Mouse (Mus musculus) heart, embryonic 11.5 days (tissue): ENCODE data around the gene Mapkapk3. TPM values are rescaled to one million over a fixed set of nuclear protein-coding genes. Genes with fewer than 3 reads are reported as not detected.
A peak's percentile ranks its signal among the peaks of the same experiment; 100 is the strongest.

Experiments used
- ATAC-seq: fragments of 200-750 bp; cut with Nextera tagmentation; replicated peaks from 2 replicates; pipeline ENCODE4 v1.8.0; 2017; ENCODE audit warnings: moderate library complexity; ENCODE audit not compliant: insufficient number of reproducible peaks, low FRiP score, low TSS enrichment
- H3K27ac ChIP-seq: fragments of 300-500 bp; sonication (generic); 2 replicates; pipeline ENCODE4 v1.5.1; 2014; ENCODE audit warnings: mild to moderate bottlenecking, low read depth, low read length
- H3K27me3 ChIP-seq: fragments of 300-500 bp; sonication (generic); 2 replicates; pipeline ENCODE4 v1.6.1; 2014; ENCODE audit warnings: mild to moderate bottlenecking, low read length, mixed read lengths; ENCODE audit not compliant: control insufficient read depth, insufficient read depth
- H3K36me3 ChIP-seq: fragments of 300-500 bp; sonication (generic); 2 replicates; pipeline ENCODE4 v1.6.1; 2014; ENCODE audit warnings: mild to moderate bottlenecking, low read length, moderate library complexity, mixed read lengths; ENCODE audit not compliant: control insufficient read depth, insufficient read depth
- H3K4me1 ChIP-seq: fragments of 300-500 bp; sonication (generic); 2 replicates; pipeline ENCODE4 v1.6.1; 2014; ENCODE audit warnings: low read length; ENCODE audit not compliant: control insufficient read depth, insufficient read depth
- H3K4me2 ChIP-seq: fragments of 300-500 bp; sonication (generic); 2 replicates; pipeline ENCODE4 v1.6.1; 2014; ENCODE audit warnings: mild to moderate bottlenecking, moderate library complexity
- H3K4me3 ChIP-seq: fragments of 300-500 bp; sonication (generic); 2 replicates; pipeline ENCODE4 v1.5.1; 2014; ENCODE audit warnings: low read depth, low read length
- H3K9ac ChIP-seq: fragments of 300-500 bp; sonication (generic); 2 replicates; pipeline ENCODE4 v1.6.1; 2014; ENCODE audit warnings: mild to moderate bottlenecking, low read depth, low read length, moderate library complexity
- H3K9me3 ChIP-seq: fragments of 300-500 bp; sonication (generic); replicated peaks from 2 replicates; pipeline ENCODE4 v1.6.1; 2016; ENCODE audit warnings: low read length; ENCODE audit not compliant: control insufficient read depth
- WGBS: fragments of 180-500 bp; shearing (Covaris S2); extraction: QIAGEN DNeasy Blood & Tissue Kit; methylation state at CpG from one replicate; pipeline ENCODE4 v1.1.7; 2014; ENCODE audit not compliant: insufficient replicate concordance; 5-methylcytosine and 5-hydroxymethylcytosine counted together
- polyA plus RNA-seq: library from polyadenylated mRNA; unstranded; fragments of >200 nt; fragmentation: Nextera tagmentation; extraction: Ambion mirVana; gene quantifications from 2 replicates; pipeline ENCODE4 v1.2.1, GENCODE M21; 2014

Gene Mapkapk3
- polyA plus RNA-seq, 1 experiment from 2014 or later, result 5.8 TPM

DNA sequence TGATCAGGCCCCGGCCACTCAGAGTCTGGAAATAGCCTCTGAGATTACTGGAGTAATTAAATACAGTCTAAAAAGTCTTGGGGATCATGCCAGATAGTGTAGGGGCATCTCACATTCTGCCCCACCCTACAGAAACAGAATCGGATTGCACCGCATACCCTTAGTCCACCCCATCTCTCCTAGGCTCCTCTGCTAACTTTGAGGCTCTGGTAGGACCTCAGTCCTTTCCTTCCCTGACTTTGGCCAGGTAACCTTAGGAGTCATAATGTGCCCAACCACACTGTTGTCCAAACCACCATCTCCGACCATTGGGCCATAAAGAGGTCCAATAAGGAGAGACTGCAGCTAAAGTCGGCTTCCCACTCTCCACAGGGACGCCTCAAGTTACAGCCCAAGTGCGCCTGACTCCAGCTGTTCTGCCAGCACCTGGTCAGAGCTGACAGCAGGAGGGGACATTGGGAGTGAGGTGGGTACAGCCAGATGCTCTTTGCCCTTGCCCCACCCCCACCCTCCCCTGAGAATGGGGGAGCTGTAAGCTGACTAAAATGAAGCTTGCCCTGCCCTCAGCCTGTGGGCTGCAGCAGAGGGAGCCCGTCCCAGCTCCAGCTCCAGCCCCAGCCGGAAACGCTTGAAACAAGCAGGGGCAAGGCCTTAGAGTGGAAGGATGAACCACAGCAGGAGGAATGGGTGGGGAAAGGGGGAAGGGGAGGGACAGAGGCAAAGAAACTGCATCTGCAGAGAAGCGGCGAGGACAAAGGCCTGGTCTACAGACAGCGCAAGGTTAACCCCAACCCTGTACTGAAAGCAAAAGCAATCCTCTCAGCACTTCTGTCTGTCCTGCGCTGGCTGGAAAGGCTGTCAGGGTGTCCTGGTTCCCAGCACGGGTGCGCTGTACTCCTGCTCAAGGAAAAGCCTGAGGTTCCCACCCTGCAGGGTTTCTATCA is 10.0 kb downstream of the Mapkapk3 start:
- WGBS, result 18% methylated on average over 16 of the region's 16 CpGs
- Histone ChIP-seq H3K4me3 (no peak overlapping the region), H3K4me2 (peak overlapping the region; percentile 49), H3K9me3 (no peaks in the 10 kb centered on the region), H3K9ac (peak overlapping the region; percentile 52; the same call in 1 of the 2 replicates), H3K4me1 (peaks cover 16% of the 10 kb centered on the region), H3K27ac (no peak overlapping the region; the same call in 1 of the 2 replicates), H3K36me3 (no peaks in the 10 kb centered on the region), H3K27me3 (no peaks in the 10 kb centered on the region; the same call in 1 of the 2 replicates)
- peak; percentile 35; the same call in 1 of the 2 replicates for ATAC-seq

DNA sequence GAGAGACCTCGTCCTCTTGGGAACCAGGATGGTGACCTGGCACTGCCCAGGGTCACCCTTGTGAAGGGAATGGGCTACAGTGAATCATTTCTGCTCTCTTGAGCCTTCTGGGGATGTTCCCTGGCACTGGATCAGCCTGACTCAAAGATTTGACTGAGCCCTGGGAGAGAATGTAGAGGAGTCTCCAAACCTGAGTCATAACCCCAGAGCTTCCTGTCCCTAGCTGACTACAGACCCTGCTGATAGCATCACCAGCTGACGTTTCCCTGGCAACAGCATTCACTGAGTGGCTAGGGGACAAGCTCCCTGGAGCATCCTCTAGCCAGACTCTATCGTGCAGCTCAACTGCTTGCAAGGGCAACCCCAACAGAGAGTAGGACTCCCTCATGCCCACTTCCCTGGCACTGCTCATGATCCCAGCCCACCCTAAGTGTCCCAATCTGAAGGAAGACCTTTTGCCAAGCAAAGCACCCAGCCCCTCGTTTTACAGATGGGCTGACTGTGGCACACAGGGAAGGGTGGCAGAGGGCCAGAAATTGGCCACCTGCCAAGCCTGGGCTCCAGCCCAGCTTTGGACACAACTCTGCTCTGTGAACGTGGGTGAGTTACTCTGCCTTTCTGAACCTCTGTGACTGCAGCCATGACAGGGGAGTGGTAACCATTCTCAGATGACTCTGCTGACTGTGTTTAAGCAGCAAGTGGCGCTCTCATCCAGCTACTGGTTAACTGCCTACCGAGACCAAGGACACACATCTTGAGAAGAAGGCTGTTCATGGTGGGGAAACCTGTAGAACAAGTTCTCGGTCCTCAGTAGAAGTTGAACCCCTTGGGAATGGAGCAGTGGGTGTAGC is 10.9 kb downstream of the Mapkapk3 start:
- Histone ChIP-seq H3K4me2 (no peak overlapping the region), H3K27me3 (no peaks in the 10 kb centered on the region; the same call in 1 of the 2 replicates), H3K4me1 (peaks cover 16% of the 10 kb centered on the region), H3K9ac (no peak overlapping the region), H3K4me3 (no peak overlapping the region), H3K36me3 (no peaks in the 10 kb centered on the region), H3K9me3 (no peaks in the 10 kb centered on the region), H3K27ac (no peak overlapping the region)
- WGBS, result 50% methylated on average over 8 of the region's 8 CpGs
- ATAC-seq, result no peak

DNA sequence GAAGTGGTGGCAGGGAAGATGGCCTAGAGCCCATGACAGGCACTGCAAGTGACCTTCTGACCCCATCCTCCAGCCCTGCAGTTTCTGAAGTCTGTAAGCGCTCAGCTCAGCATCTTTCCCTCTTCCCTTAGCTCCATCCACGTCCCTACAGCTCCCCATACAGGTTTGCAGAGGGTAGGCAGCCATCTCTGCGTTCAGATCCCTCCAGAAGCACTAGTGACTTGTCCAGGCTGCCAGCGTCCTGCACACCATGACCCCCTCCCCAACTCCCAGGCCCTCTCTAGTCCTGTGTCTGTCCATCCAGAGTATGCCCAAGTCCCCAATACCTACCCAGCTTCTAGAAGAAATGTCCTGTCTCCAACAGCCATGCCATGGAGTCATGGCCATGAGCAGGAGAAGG is 11.6 kb downstream of the Mapkapk3 start:
- ATAC-seq, result no peak

DNA sequence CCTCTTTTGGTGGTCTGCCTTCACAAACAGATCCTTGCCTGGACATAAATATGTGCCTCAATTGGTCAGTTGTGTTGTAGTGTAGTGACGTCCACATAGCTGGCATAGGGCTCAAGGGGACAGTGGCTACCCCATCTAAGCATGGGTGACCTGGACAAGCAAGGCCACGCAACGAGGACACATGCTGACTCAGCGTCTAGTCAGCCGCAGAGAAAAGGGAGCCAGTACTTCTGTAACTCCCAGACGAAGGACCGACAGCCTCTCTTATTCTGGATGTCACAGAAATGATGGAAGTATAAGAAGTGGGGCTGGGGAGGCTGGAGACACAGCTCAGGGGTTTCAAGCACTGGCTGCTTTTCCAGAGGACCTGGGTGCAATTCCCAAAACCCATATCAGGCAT is 12.1 kb downstream of the Mapkapk3 start:
- H3K9me3 ChIP-seq, result no peaks in the 10 kb centered on the region
- H3K4me1 ChIP-seq, result peaks cover 18% of the 10 kb centered on the region
- WGBS, result 81% methylated on average over 7 of the region's 7 CpGs
- no peaks in the 10 kb centered on the region for H3K36me3 ChIP-seq
- H3K27me3 ChIP-seq, result no peaks in the 10 kb centered on the region; the same call in 1 of the 2 replicates
- no peak overlapping the region for H3K9ac ChIP-seq
- no peak overlapping the region for H3K4me2 ChIP-seq
- H3K27ac ChIP-seq, result no peak overlapping the region
- no peak overlapping the region for H3K4me3 ChIP-seq
- ATAC-seq, result no peak

More for the DNA sequence above, 11.6 kb downstream of the Mapkapk3 start:
- Histone ChIP-seq H3K27ac (no peak overlapping the region), H3K27me3 (no peaks in the 10 kb centered on the region; the same call in 1 of the 2 replicates), H3K9me3 (no peaks in the 10 kb centered on the region), H3K4me3 (no peak overlapping the region), H3K36me3 (no peaks in the 10 kb centered on the region), H3K4me1 (peaks cover 18% of the 10 kb centered on the region), H3K4me2 (no peak overlapping the region), H3K9ac (no peak overlapping the region)
- WGBS, result 41% methylated on average over 4 of the region's 4 CpGs

DNA sequence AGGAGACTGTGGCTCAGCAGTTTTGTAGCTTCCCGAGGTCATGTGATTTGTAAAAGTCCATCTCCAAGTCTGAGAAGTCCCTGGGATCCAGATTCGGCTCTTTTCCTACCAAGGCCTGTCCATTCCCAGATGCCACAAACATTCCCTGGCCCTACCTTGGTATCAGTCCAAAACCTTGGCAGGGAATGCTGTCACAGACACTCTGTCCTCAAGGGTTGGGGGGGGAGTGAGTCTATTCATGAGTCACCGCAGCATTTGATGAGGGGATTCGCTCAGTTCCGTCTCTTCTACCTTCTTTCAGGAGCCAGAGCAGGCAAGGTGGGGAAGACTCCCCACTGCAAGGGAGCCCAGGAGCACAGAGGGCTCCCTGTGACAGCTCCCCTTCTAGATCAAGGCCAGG is 14.0 kb downstream of the Mapkapk3 start:
- Histone ChIP-seq H3K27ac (no peak overlapping the region), H3K4me1 (peaks cover 18% of the 10 kb centered on the region), H3K36me3 (no peaks in the 10 kb centered on the region), H3K4me2 (no peak overlapping the region), H3K27me3 (no peaks in the 10 kb centered on the region; the same call in 1 of the 2 replicates), H3K4me3 (no peak overlapping the region), H3K9me3 (no peaks in the 10 kb centered on the region), H3K9ac (no peak overlapping the region)
- ATAC-seq, result no peak
- WGBS, result 75% methylated on average over 5 of the region's 5 CpGs

DNA sequence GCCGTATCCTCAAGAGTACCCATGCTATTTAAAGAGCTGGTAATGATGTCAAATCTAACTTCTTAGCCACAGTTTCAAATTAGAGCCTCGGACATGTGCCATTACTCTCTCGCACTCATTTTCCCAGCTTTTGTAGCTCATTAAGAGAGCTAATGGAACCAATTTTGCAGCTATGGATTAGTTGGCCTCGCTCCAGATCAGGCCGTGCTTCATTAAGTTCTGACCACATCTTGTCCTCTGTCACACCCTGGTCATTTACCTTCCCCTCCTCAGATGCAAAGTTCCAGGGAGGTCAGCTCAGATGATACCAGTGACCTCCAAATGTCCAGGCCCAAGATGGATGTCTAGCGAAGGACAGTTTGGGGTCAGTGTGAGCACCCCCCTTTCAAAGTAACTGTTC is 14.9 kb downstream of the Mapkapk3 start:
- Histone ChIP-seq H3K9me3 (no peaks in the 10 kb centered on the region), H3K4me3 (no peak overlapping the region), H3K27me3 (no peaks in the 10 kb centered on the region; the same call in 1 of the 2 replicates), H3K4me2 (no peak overlapping the region), H3K4me1 (peaks cover 10% of the 10 kb centered on the region), H3K9ac (no peak overlapping the region), H3K36me3 (no peaks in the 10 kb centered on the region), H3K27ac (no peak overlapping the region)
- WGBS, result 77% methylated on average over 6 of the region's 6 CpGs
- ATAC-seq, result no peak

DNA sequence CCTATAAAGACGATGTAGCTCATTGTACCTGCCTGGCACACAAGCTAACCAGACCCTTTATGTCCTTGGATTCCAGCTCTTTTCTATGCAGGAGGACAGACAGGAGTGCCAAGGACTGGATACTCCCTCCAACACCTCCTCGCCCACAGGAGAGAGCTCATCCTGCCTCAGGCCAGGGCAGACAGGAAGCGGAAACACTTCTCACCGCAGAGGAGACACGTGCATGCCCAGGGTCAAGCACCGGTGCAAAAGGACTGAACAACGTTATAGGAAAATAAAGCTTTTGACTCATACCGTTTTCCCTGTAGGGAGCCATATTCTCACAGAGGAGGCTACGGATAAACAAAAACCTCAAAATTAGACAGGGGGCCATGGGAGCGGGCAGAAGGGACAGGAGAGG is 16.5 kb downstream of the Mapkapk3 start:
- Histone ChIP-seq H3K36me3 (no peaks in the 10 kb centered on the region), H3K4me3 (no peak overlapping the region), H3K27ac (no peak overlapping the region), H3K27me3 (no peaks in the 10 kb centered on the region; the same call in 1 of the 2 replicates), H3K9me3 (no peaks in the 10 kb centered on the region), H3K4me1 (peaks cover 2% of the 10 kb centered on the region; the same call in 1 of the 2 replicates), H3K9ac (no peak overlapping the region), H3K4me2 (no peak overlapping the region)
- 64% methylated on average over 10 of the region's 10 CpGs for WGBS
- ATAC-seq, result no peak

DNA sequence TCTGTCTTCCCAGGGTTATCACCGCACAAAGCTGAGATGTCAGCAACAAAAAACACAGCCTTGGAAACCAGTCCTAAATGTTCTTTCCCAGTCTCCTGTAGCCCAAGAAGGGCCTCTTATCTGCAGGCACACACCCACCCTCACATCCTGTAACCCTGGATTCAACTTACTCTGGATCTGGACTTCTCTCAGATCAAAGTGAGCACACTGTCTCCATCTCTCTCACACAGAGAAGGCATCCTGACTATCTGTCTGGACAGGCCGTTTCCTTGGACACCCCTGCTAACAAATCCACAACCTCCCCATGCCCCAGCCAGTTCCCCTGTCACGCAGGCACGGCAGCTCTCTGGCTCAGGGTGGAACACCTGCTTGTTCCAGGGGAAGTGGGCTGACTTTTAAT is 17.4 kb downstream of the Mapkapk3 start:
- no peak overlapping the region for H3K27ac ChIP-seq
- H3K9ac ChIP-seq, result no peak overlapping the region
- H3K36me3 ChIP-seq, result no peaks in the 10 kb centered on the region
- H3K4me1 ChIP-seq, result peaks cover 2% of the 10 kb centered on the region; the same call in 1 of the 2 replicates
- H3K4me2 ChIP-seq, result no peak overlapping the region
- no peaks in the 10 kb centered on the region; the same call in 1 of the 2 replicates for H3K27me3 ChIP-seq
- 0 out of 2 replicates have a peak, but pooled peaks have one; percentile 18 for ATAC-seq
- WGBS, result 30% methylated on average over 4 of the region's 4 CpGs
- H3K9me3 ChIP-seq, result no peaks in the 10 kb centered on the region
- H3K4me3 ChIP-seq, result no peak overlapping the region
